Comparison of ENCODE assay signal across 16 mouse cellular contexts in the genomic region with DNA sequence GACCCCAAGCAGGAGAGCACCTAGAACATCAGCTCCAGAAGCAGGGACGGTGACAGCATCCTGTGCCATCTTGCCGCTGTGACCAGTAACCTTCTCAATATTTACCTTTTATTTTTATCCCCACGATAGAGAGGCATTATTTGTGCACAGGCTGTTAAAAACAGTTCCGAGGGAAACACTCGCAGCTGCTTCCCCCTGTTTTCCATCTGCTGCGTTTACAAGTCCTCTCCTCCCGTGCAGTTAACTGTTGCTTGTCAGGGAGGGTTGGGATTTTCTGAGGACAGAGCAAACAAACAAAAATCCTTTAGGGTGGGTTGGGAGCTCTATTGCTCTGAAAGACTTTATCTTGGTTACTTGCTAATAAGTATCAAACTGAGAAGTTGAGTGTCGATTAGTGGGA.
DNase-seq lines count a peak whose midpoint lies in the region; ATAC-seq lines count a peak whose summit lies in the region.
"Had no signal": no experiment of that assay in that cellular context is flagged by ENCODE, and none has a peak within 500 bp of the region (broad histone marks: within the 10 kb centered on the region; RNA-seq: fewer than 3 reads in every experiment).

No protein-coding gene starts in this region.

- H3K9ac ChIP-seq in forebrain, embryonic 16.5 days (replicated peaks; ENCODE audit: low read depth, low read length): no peak overlapping the region
- no peak overlapping the region for H3K9ac ChIP-seq in forebrain, embryonic 11.5 days (ENCODE audit: low read length)
- no peak overlapping the region for H3K9ac ChIP-seq in midbrain, embryonic 16.5 days (ENCODE audit: low read depth, low read length)
- H3K9ac ChIP-seq in midbrain, embryonic 13.5 days (replicated peaks): no peak overlapping the region
- H3K9ac ChIP-seq in neural tube, embryonic 15.5 days (replicated peaks): no peak overlapping the region
- H3K9ac ChIP-seq: embryonic facial prominence, embryonic 15.5 days; heart, embryonic 12.5 days; liver, embryonic 13.5 days; neural tube, embryonic 12.5 days had no signal

- 31% methylated on average over 8 of the region's 8 CpGs for WGBS in forebrain, embryonic 16.5 days
- WGBS in forebrain, embryonic 11.5 days: 57% methylated on average over 8 of the region's 8 CpGs
- WGBS in midbrain, embryonic 16.5 days: 24% methylated on average over 8 of the region's 8 CpGs
- 34% methylated on average over 8 of the region's 8 CpGs for WGBS in midbrain, embryonic 13.5 days
- WGBS in neural tube, embryonic 15.5 days: 23% methylated on average over 8 of the region's 8 CpGs

- no peak for DNase-seq in forebrain, embryonic 11.5 days (ENCODE audit: low spot score)
- peak; percentile 8 for DNase-seq in layer of hippocampus, adult 9-10 months (ENCODE audit: low spot score)
- no peak for DNase-seq in cerebellum, postnatal 36 days
- DNase-seq in thymus, postnatal 10 days (ENCODE audit: low spot score in 2 of 2): no peak
- DNase-seq: adrenal gland, adult 8-10 months; cerebellum, adult 18-20 months; heart, postnatal 36 days; liver, embryonic 13.5 days had no signal

- no peak overlapping the region for H3K4me3 ChIP-seq in forebrain, embryonic 16.5 days (replicated peaks; ENCODE audit: low read length)
- H3K4me3 ChIP-seq in forebrain, embryonic 11.5 days (ENCODE audit: low read depth, low read length): no peak overlapping the region
- H3K4me3 ChIP-seq in midbrain, embryonic 16.5 days (ENCODE audit: low read depth, low read length): no peak overlapping the region
- no peak overlapping the region for H3K4me3 ChIP-seq in midbrain, embryonic 13.5 days (replicated peaks)
- no peak overlapping the region for H3K4me3 ChIP-seq in neural tube, embryonic 15.5 days (replicated peaks)
- H3K4me3 ChIP-seq: embryonic facial prominence, embryonic 15.5 days; forebrain, embryonic 10.5 days; heart, embryonic 12.5 days; liver, embryonic 13.5 days; neural tube, embryonic 12.5 days had no signal

- H3K27me3 ChIP-seq in forebrain, embryonic 16.5 days (replicated peaks; ENCODE audit: control insufficient read depth, insufficient read depth, low read length): no peaks in the 10 kb centered on the region
- H3K27me3 ChIP-seq in forebrain, embryonic 11.5 days (ENCODE audit: control insufficient read depth, insufficient read depth, low read length): no peaks in the 10 kb centered on the region
- H3K27me3 ChIP-seq in midbrain, embryonic 16.5 days (ENCODE audit: control insufficient read depth, insufficient read depth, low read depth, low read length): no peaks in the 10 kb centered on the region
- H3K27me3 ChIP-seq in midbrain, embryonic 13.5 days: no peaks in the 10 kb centered on the region
- no peaks in the 10 kb centered on the region for H3K27me3 ChIP-seq in neural tube, embryonic 15.5 days (replicated peaks)
- H3K27me3 ChIP-seq: embryonic facial prominence, embryonic 15.5 days; heart, embryonic 12.5 days; liver, embryonic 13.5 days; neural tube, embryonic 12.5 days had no signal

- H3K4me2 ChIP-seq in forebrain, embryonic 16.5 days (ENCODE audit: low read length): no peak overlapping the region
- no peak overlapping the region for H3K4me2 ChIP-seq in forebrain, embryonic 11.5 days (ENCODE audit: low read depth, low read length, severe bottlenecking)
- H3K4me2 ChIP-seq in midbrain, embryonic 16.5 days (ENCODE audit: low read length): 0 out of 2 replicates have a peak overlapping the region, but pooled peaks have one; percentile 12
- H3K4me2 ChIP-seq in midbrain, embryonic 13.5 days (replicated peaks): no peak overlapping the region
- H3K4me2 ChIP-seq in neural tube, embryonic 15.5 days: 0 out of 2 replicates have a peak overlapping the region, but pooled peaks have one; percentile 17
- H3K4me2 ChIP-seq: embryonic facial prominence, embryonic 15.5 days; heart, embryonic 12.5 days; liver, embryonic 13.5 days; neural tube, embryonic 12.5 days had no signal

- H3K4me1 ChIP-seq in forebrain, embryonic 16.5 days (replicated peaks; ENCODE audit: control insufficient read depth, insufficient read depth, low read length): peaks cover 6% of the 10 kb centered on the region
- H3K4me1 ChIP-seq in forebrain, embryonic 11.5 days (replicated peaks; ENCODE audit: control insufficient read depth, insufficient read depth, low read length): no peaks in the 10 kb centered on the region
- H3K4me1 ChIP-seq in midbrain, embryonic 16.5 days (ENCODE audit: control insufficient read depth, insufficient read depth, low read length): peaks cover 4% of the 10 kb centered on the region
- H3K4me1 ChIP-seq in midbrain, embryonic 13.5 days (replicated peaks): peaks cover 12% of the 10 kb centered on the region
- peaks cover 9% of the 10 kb centered on the region for H3K4me1 ChIP-seq in neural tube, embryonic 15.5 days
- H3K4me1 ChIP-seq: embryonic facial prominence, embryonic 15.5 days; forebrain, embryonic 10.5 days; heart, embryonic 12.5 days; liver, embryonic 13.5 days; neural tube, embryonic 12.5 days had no signal

- ATAC-seq in forebrain, embryonic 16.5 days: 0 out of 2 replicates have a peak, but pooled peaks have one; percentile 55
- ATAC-seq in forebrain, embryonic 11.5 days (replicated peaks; ENCODE audit: low FRiP score): no peak
- ATAC-seq in midbrain, embryonic 16.5 days: no peak
- no peak for ATAC-seq in midbrain, embryonic 13.5 days
- ATAC-seq in neural tube, embryonic 15.5 days (ENCODE audit: low FRiP score): no peak

- no peak overlapping the region for H3K27ac ChIP-seq in forebrain, embryonic 16.5 days (ENCODE audit: low read length)
- H3K27ac ChIP-seq in forebrain, embryonic 11.5 days (ENCODE audit: low read depth, low read length): no peak overlapping the region
- H3K27ac ChIP-seq in midbrain, embryonic 16.5 days (ENCODE audit: low read length): no peak overlapping the region
- no peak overlapping the region for H3K27ac ChIP-seq in midbrain, embryonic 13.5 days
- no peak overlapping the region for H3K27ac ChIP-seq in neural tube, embryonic 15.5 days (replicated peaks)
- H3K27ac ChIP-seq: embryonic facial prominence, embryonic 15.5 days; forebrain, embryonic 10.5 days; liver, embryonic 13.5 days; neural tube, embryonic 12.5 days had no signal

- no peaks in the 10 kb centered on the region for H3K36me3 ChIP-seq in forebrain, embryonic 16.5 days (ENCODE audit: control insufficient read depth, insufficient read depth)
- H3K36me3 ChIP-seq in forebrain, embryonic 11.5 days (ENCODE audit: control insufficient read depth, insufficient read depth, low read length): no peaks in the 10 kb centered on the region
- H3K36me3 ChIP-seq in midbrain, embryonic 16.5 days (ENCODE audit: control insufficient read depth, insufficient read depth, low read length): no peaks in the 10 kb centered on the region
- H3K36me3 ChIP-seq in midbrain, embryonic 13.5 days: no peaks in the 10 kb centered on the region
- H3K36me3 ChIP-seq in neural tube, embryonic 15.5 days: no peaks in the 10 kb centered on the region
- H3K36me3 ChIP-seq: embryonic facial prominence, embryonic 15.5 days; forebrain, embryonic 10.5 days; heart, embryonic 12.5 days; liver, embryonic 13.5 days; neural tube, embryonic 12.5 days had no signal

- H3K9me3 ChIP-seq in forebrain, embryonic 16.5 days (ENCODE audit: control insufficient read depth, low read length): no peaks in the 10 kb centered on the region
- no peaks in the 10 kb centered on the region for H3K9me3 ChIP-seq in forebrain, embryonic 11.5 days (ENCODE audit: control insufficient read depth, low read length)
- no peaks in the 10 kb centered on the region for H3K9me3 ChIP-seq in midbrain, embryonic 16.5 days (replicated peaks; ENCODE audit: control insufficient read depth, low read length, poor library complexity, severe bottlenecking)
- no peaks in the 10 kb centered on the region for H3K9me3 ChIP-seq in midbrain, embryonic 13.5 days
- no peaks in the 10 kb centered on the region for H3K9me3 ChIP-seq in neural tube, embryonic 15.5 days (replicated peaks)
- H3K9me3 ChIP-seq: embryonic facial prominence, embryonic 15.5 days; forebrain, embryonic 10.5 days; heart, embryonic 12.5 days; liver, embryonic 13.5 days; neural tube, embryonic 12.5 days had no signal

Comparison
In these comparisons a context has a peak if more than half of its experiments do, and no peak if none do; other contexts are left out.
1. H3K4me2 ChIP-seq: peak in midbrain, embryonic 16.5 days (single experiment) and neural tube, embryonic 15.5 days (single experiment); none in forebrain, embryonic 16.5 days (single experiment), forebrain, embryonic 11.5 days (single experiment) and midbrain, embryonic 13.5 days (single experiment).